10 mouse cellular contexts compared by ENCODE assay signal in the genomic region with DNA sequence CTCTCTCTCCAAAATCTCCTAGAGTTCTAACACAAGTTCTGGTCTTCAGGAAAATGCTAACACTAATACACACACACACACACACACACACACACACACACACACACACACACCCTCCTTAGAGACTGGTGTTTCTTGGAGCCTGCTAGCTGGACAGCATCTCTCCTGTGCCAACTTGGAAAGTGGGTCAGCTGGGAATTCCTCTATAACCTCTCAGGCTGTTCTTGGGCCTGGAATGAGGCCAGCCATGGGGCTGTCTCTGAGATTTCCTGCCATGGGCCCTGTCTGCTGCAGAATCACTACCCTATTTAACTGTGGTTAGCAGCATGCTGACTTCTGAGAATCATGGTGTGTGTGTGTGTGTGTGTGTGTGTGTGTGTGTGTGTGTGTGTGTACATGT. TPM values are rescaled to one million over a fixed set of nuclear protein-coding genes. Genes with fewer than 3 reads are reported as not detected.
DNase-seq lines count a peak whose midpoint lies in the region; ATAC-seq lines count a peak whose summit lies in the region.
"Had no signal": no experiment of that assay in that cellular context is flagged by ENCODE, and none has a peak within 500 bp of the region (broad histone marks: within the 10 kb centered on the region; RNA-seq: fewer than 3 reads in every experiment).

No protein-coding gene starts in this region.

- ATAC-seq in hindbrain, embryonic 15.5 days (ENCODE audit: low FRiP score, low read depth), result 0 out of 2 replicates have a peak, but pooled peaks have one; percentile 37
- no peak for ATAC-seq in hindbrain, embryonic 13.5 days (ENCODE audit: low FRiP score)
- ATAC-seq in CD4-positive, CD25-positive, alpha-beta regulatory T cell, adult 4 months, result no peak
- ATAC-seq in megakaryocyte-erythroid progenitor cell, adult 5-6 weeks (replicated peaks; ENCODE audit: low FRiP score, low TSS enrichment, poor library complexity, severe bottlenecking), result no peak

- peaks cover 10% of the 10 kb centered on the region; the same call in 1 of the 2 replicates for H3K4me1 ChIP-seq in hindbrain, embryonic 15.5 days (replicated peaks)
- H3K4me1 ChIP-seq in hindbrain, embryonic 13.5 days (replicated peaks), result peaks cover 9% of the 10 kb centered on the region; the same call in 1 of the 2 replicates

- H3K27ac ChIP-seq in hindbrain, embryonic 15.5 days (replicated peaks), result peak overlapping the region; percentile 17; the same call in 1 of the 2 replicates
- H3K27ac ChIP-seq in hindbrain, embryonic 13.5 days, result no peak overlapping the region
- H3K27ac ChIP-seq: embryonic facial prominence, embryonic 15.5 days; neural tube, embryonic 12.5 days had no signal

- no peak overlapping the region for H3K4me2 ChIP-seq in hindbrain, embryonic 15.5 days
- no peak overlapping the region for H3K4me2 ChIP-seq in hindbrain, embryonic 13.5 days
- H3K4me2 ChIP-seq: embryonic facial prominence, embryonic 15.5 days; neural tube, embryonic 12.5 days had no signal

- peak; percentile 80 to 86 for DNase-seq in right cerebral cortex, postnatal 10 days (ENCODE audit: low spot score in 2 of 2)
- no peak for DNase-seq in right cerebral cortex, adult 2 months (ENCODE audit: low spot score in 2 of 2)
- DNase-seq in frontal cortex, postnatal 14 days (ENCODE audit: low spot score in 2 of 2), result peak; percentile 37 to 46
- DNase-seq in testis, postnatal 10 days (ENCODE audit: low spot score), result peak; percentile 60

- no peaks in the 10 kb centered on the region for H3K27me3 ChIP-seq in hindbrain, embryonic 15.5 days
- H3K27me3 ChIP-seq in hindbrain, embryonic 13.5 days, result no peaks in the 10 kb centered on the region
- H3K27me3 ChIP-seq: embryonic facial prominence, embryonic 15.5 days; neural tube, embryonic 12.5 days had no signal

- no peaks in the 10 kb centered on the region for H3K36me3 ChIP-seq in hindbrain, embryonic 15.5 days
- H3K36me3 ChIP-seq in hindbrain, embryonic 13.5 days, result no peaks in the 10 kb centered on the region
- H3K36me3 ChIP-seq: embryonic facial prominence, embryonic 15.5 days; neural tube, embryonic 12.5 days had no signal

- no peaks in the 10 kb centered on the region for H3K9me3 ChIP-seq in hindbrain, embryonic 15.5 days
- no peaks in the 10 kb centered on the region for H3K9me3 ChIP-seq in hindbrain, embryonic 13.5 days
- H3K9me3 ChIP-seq: embryonic facial prominence, embryonic 15.5 days; neural tube, embryonic 12.5 days had no signal

- H3K4me3 ChIP-seq in hindbrain, embryonic 15.5 days, result no peak overlapping the region
- H3K4me3 ChIP-seq in hindbrain, embryonic 13.5 days, result no peak overlapping the region
- H3K4me3 ChIP-seq: embryonic facial prominence, embryonic 15.5 days; neural tube, embryonic 12.5 days had no signal

- no peak overlapping the region for H3K9ac ChIP-seq in hindbrain, embryonic 15.5 days
- H3K9ac ChIP-seq in hindbrain, embryonic 13.5 days, result no peak overlapping the region
- H3K9ac ChIP-seq: embryonic facial prominence, embryonic 15.5 days; neural tube, embryonic 12.5 days had no signal

RNA-seq across cellular contexts. Expression of a gene that starts 40.3 kb away (rescaled TPM):
- 17.9 and 18.2 TPM in 2 replicates for polyA plus RNA-seq in hindbrain, embryonic 15.5 days (2015; fragmentation: Nextera tagmentation; extraction: Ambion mirVana)
- polyA plus RNA-seq in hindbrain, embryonic 13.5 days (2015; fragmentation: Nextera tagmentation; extraction: Ambion mirVana), result 5.4 and 6.0 TPM in 2 replicates
- polyA plus RNA-seq in CD4-positive, CD25-positive, alpha-beta regulatory T cell, adult 4 months (2017; shearing (Covaris generic)), result not detected
- total RNA-seq in megakaryocyte-erythroid progenitor cell, adult 5-6 weeks (2014; fragmentation: Nextera tagmentation), result not detected in 2 replicates
- total RNA-seq in megakaryocyte-erythroid progenitor cell, adult 5-6 weeks (2017), result 0.19 TPM in 1 of 2 replicates, not detected in the other

RNA-seq across cellular contexts. Expression of a gene that starts 41.2 kb away (rescaled TPM):
- 18.3 and 18.8 TPM in 2 replicates for polyA plus RNA-seq in hindbrain, embryonic 15.5 days (2015; fragmentation: Nextera tagmentation; extraction: Ambion mirVana)
- 7.4 and 7.8 TPM in 2 replicates for polyA plus RNA-seq in hindbrain, embryonic 13.5 days (2015; fragmentation: Nextera tagmentation; extraction: Ambion mirVana)
- not detected for polyA plus RNA-seq in CD4-positive, CD25-positive, alpha-beta regulatory T cell, adult 4 months (2017; shearing (Covaris generic))
- not detected in 2 replicates for total RNA-seq in megakaryocyte-erythroid progenitor cell, adult 5-6 weeks (2014; fragmentation: Nextera tagmentation)
- total RNA-seq in megakaryocyte-erythroid progenitor cell, adult 5-6 weeks (2017), result not detected in 2 replicates

RNA-seq across cellular contexts. Expression of a gene that starts 56.7 kb away (rescaled TPM):
- polyA plus RNA-seq in hindbrain, embryonic 15.5 days (2015; fragmentation: Nextera tagmentation; extraction: Ambion mirVana), result 45.5 and 48.2 TPM in 2 replicates
- polyA plus RNA-seq in hindbrain, embryonic 13.5 days (2015; fragmentation: Nextera tagmentation; extraction: Ambion mirVana), result 45.3 and 49.2 TPM in 2 replicates
- 10 to 100 TPM; 42.5 to 52.4 TPM for polyA plus RNA-seq in CD4-positive, CD25-positive, alpha-beta regulatory T cell, adult 4 months (2017; shearing (Covaris generic))
- 39.1 and 51.6 TPM in 2 replicates for total RNA-seq in megakaryocyte-erythroid progenitor cell, adult 5-6 weeks (2014; fragmentation: Nextera tagmentation)
- total RNA-seq in megakaryocyte-erythroid progenitor cell, adult 5-6 weeks (2017), result 46.8 and 51.8 TPM in 2 replicates

Comparison
In these comparisons a context has a peak if more than half of its experiments do, and no peak if none do; other contexts are left out.
1. DNase-seq: peak in right cerebral cortex, postnatal 10 days (2 of 2), frontal cortex, postnatal 14 days (2 of 2) and testis, postnatal 10 days (single experiment); none in right cerebral cortex, adult 2 months (0 of 2).